Mouse (Mus musculus) liver, adult (tissue): ENCODE measurements around the gene Atp6v0a4.

Source experiments
- GATA4 ChIP-seq: IDR thresholded peaks from 2 replicates; pipeline ENCODE4 v1.6.1; 2014; ENCODE audit warnings: mild to moderate bottlenecking, low read length; ENCODE audit not compliant: insufficient replicate concordance

Gene Atp6v0a4

DNA sequence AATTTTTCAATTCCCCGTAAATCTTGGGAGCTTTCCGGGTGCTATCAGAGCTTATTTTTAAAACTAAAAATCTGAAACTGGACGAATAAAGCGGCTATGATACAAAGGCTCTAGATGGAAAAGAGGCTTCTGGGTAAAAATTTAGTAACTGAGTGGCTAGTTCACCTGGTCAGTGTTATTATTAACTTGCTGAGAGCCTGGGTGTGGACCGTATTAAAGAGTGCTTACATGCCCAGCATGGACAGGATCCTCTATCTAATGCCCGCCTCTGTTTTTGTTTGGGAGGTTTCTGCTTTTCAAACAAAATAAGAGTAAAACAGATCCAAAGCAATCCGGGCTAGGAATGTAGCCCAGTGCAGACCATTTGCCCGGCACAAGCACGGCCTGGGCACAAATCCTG, 16.0 kb upstream of the Atp6v0a4 start:
- no peak for TF ChIP-seq GATA4

DNA sequence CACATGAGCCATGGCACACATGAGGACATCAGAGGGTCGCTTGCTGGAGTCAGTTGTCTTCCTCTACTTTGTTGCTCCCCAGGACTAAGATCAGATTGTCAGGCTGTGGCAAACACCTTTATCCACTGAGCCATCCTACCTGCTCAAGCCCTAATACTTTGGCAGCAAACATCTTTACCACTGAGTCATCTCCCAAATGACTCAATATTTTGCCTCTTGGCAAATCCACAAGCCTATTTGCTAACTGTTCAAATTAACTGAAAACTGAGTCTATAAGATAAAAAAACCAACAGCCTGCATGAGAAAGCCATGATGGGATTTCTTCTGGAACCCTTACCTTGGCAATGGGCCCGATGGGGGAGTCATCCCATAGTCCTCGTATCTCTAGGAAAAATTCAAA, 14.7 kb upstream of the Atp6v0a4 start:
- no peak for TF ChIP-seq GATA4

DNA sequence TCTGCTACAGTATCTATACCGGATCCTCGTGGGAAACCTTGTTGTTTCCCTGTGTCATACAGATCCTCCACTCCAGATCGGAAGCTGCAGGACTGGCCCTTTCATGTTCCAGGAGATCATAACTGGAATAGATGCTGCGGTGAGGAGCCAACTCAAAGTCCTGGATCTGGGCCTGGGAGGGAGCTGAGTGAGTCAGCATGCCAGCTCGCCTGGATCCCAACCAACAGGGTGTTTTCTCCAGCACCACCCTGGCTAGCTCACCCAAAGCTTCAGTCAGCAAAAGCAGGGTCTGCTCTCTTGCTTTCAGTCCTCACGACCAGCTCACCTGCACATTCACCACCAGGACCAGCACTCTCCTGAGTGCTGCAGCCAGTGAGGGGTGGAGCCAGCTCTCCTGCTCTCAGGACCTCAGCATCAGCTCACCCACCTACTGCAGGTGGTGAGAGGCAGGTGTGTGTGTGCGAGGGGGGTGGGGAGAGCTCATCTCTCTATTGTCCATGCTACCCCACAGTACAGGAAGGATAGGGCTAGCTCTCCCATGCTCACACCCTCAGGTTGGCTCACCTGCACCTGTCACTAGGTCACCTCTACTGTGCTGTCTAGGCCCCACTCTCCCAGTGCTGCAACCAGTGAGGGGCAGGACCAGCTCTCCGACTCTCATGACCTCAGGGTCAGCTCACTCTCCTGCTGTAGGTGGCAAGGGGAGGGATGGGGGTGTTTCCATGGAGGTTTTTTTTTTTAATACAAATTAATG, 10.6 kb upstream of the Atp6v0a4 start:
- TF ChIP-seq GATA4, result no peak

DNA sequence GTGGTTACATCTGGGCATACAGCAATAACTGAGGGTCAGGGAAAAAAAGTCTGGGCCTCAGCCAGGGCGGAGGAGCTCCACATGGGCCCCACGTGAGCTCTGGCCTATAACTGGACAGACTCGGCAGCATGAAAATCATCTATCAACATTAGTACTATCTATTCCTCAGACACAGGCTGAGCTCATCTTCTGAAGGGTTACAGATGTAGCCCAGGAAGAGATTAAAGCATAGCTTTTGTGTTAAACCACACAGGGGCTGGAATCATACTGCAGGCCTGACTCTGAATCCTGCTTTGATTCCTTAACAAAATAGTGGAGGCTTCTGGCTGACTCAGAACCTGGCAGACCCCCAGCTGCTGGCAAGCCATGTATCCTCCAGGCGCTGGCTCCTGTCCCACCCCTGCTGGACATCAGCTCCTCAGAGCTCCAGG, 7.4 kb upstream of the Atp6v0a4 start:
- TF ChIP-seq GATA4, result no peak

DNA sequence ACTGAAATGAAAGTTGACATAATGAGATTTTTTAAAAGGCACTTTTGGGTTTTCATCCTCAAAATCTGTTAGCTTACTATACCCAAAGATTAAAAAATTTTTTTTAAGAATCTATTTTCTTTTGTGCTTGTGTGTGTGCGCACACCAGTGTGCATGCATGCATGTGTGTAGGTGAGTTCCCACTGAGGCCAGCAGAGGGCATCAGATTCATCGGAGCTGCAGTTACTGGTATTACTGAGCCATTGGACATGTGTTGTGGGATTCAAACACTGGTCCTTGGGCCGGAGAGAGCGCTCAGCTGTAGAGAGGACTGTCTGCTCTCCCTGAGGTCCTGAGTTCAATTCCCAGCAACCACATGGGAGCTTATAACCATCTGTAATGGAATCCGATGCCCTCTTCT, 5.5 kb upstream of the Atp6v0a4 start:
- TF ChIP-seq GATA4, result no peak

- no peak for TF ChIP-seq GATA4
Measured at GRCm38 (mm10) chr6:38128115-38128514, 3.7 kb upstream of the Atp6v0a4 start.

GRCm38 (mm10) chr6:38125462-38125861, 1.1 kb upstream of the Atp6v0a4 start:
- no peak for TF ChIP-seq GATA4

DNA sequence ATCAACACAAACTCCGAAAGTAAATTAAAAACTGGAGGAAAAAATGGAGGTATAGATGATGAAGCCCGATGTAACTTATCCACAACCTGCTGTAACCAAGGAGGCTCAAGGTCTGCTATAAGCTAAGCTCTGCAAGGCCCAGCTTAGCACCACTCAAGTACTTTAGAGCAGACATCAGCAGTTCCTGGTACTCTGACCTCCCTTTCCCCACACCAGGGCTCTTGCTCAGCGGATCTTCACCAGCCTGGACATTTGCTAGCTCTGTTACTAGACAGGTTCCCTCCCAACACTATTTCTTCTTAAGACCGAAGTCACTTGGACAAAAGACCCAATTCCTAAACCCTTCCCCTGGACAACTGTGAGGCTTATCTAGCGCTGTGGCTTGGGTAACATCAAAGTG, 496 bp upstream of the Atp6v0a4 start:
- TF ChIP-seq GATA4, result no peak

- no peak for TF ChIP-seq GATA4
Measured at GRCm38 (mm10) chr6:38123471-38124206, 747 bp downstream of the Atp6v0a4 start.

DNA sequence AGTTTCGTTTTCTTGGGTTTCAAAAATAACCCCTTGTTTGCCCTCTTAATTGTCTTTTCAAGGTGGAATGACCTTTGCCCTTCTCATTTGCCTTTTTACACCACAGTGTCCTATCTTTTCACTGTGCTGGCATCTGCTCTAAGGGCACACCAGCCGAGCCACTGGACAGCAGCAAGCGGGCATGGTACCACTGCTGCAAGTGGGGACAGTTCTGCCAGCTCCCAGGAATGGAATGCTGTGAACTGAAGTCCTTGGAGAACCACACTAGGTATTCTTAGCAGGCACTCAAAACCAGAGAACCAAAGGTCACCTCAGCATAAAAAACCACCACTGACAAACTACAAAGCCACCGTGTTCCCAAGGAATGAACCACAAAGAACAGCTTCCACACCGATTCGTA, 1.6 kb downstream of the Atp6v0a4 start:
- TF ChIP-seq GATA4, result no peak

DNA sequence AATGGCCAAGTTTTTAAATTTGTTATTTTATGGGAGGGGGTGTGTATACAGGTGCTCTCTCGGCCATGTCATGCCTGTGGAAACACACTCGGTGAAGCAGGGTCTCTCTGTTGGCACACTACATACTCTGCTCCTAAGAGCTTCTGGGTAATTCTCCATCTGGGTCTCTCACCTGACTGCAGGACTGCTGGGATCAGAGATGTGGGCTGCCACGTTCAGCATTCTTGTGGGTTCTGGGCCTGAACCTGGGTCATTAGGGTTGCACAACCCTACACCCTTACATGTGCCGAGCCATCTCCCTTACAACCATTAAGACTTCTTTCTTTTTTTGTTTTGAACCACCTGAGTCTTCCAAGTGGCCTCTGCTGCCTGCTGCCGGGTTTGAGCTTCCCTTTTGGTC, 2.5 kb downstream of the Atp6v0a4 start:
- TF ChIP-seq GATA4, result no peak

DNA sequence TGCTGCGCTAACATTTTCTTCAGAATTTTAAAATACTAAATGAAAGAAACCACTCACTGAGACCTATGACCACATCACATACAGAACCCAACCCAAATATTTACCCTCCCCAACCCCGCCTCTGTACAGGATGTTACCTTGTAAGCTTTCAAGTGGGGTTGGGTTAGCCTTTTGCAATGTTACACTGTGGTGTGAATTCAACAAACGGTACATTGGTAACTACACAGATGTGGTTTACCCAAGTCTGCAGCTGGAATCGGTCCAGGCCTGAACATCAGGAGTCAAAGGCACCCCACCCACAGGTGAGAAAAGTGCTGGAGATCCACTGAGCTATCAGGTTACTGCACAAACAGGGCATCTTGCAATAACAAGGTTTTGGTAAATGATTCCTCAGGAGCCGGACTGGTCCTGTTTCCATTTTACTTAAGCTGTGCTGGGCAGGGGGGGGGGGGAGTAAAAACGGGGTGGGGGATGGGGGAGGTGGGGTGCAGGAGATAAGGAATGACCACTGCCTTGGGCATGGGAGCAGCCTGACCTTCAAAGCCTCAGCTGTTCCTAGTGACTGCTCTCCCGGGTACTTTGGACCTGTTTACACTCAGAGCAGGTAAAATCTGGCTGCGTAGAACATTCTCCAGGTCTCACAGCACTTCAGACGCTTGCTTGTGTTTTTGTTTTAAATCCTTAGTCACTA, 3.6 kb downstream of the Atp6v0a4 start:
- no peak for TF ChIP-seq GATA4

DNA sequence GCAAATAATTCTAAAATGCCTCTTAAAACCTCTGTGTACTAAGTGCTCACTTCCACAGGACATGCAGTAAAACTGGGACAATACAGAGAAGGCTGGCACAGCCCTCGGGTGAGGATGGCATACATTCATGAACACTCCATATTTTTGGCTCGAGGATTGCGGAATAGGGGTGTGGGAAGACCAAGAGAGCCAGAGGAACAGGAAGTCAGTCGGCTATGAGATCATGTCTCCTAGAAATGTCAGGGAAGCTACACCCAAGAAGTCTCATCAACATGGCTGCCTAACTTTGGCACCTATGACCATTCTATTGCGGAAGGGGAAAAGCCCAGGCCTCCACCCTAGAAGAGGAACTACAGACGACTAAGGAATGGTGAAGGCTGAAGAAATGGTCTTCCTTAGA, 6.0 kb downstream of the Atp6v0a4 start:
- no peak for TF ChIP-seq GATA4

- no peak for TF ChIP-seq GATA4
Measured at GRCm38 (mm10) chr6:38116107-38116770, 8.1 kb downstream of the Atp6v0a4 start.

DNA sequence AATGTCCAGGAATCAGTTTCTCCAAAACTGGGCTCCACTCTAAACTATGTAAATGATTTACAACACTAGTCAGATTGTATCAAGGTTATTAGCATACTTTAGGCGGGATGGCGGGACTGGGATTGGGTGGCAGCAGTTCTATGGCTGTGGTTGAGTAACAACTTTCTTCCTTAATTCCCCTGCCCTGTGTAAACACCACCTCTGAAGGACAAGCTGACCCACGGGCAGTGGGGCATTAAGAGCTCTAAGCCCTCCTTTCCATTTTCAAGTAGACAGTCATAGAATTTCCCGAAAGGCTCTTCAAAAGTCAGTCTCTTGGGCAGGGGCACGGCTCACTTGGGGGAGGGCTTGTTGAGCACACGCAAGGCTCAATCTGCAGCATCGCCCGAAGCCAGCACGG, 13.5 kb downstream of the Atp6v0a4 start:
- no peak for TF ChIP-seq GATA4

DNA sequence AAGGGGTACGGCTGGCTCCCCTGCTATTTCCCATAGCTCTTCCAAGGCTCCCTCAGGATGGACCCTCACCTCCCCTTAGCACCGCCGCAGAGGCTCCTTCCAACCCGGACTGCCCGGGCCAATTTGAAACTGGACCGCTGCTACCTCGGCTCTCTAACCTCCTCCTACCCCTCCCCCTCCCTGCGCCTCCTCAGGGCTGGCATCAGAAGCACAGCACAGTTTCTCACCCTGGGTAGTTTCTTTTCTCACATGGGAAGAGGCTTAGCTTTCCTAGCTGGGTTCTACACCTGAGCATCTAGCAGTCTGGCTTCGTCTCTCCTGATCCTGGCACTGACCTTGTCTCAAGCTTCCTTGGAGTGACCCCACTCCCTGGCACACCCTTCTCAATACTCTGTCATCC, 14.5 kb downstream of the Atp6v0a4 start:
- no peak for TF ChIP-seq GATA4

- TF ChIP-seq GATA4, result no peak
Measured at GRCm38 (mm10) chr6:38109160-38109795, 15.1 kb downstream of the Atp6v0a4 start, which contains the start of gene Tmem213. Gene Tmem213, plus strand, starts transcription at chr6:38109255.
